Comparison of ENCODE assay signal across 15 mouse cellular contexts in the genomic region with DNA sequence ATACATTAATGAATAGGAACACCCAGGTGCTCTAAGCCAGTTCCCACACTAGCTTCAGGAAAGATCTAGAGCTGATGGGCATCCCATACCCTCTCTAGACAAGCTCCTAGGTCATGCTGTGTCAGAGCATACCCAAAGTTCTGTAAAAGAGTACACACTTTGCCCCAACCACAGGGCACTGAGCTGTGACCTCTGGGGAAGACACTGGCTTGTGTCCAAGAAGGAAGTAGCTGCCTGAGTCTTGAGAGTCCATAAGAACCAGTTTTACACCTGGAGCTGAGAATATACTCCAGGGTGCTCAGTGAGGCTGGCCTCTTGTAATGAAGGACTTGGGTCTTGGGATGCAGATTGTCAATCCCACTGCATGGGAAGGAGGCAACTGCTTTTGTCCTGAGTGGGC.
A peak's percentile ranks its signal among the peaks of the same experiment; 100 is the strongest.
DNase-seq lines count a peak whose midpoint lies in the region; ATAC-seq and TF ChIP-seq lines count a peak whose summit lies in the region.
"Had no signal": no experiment of that assay in that cellular context is flagged by ENCODE, and none has a peak within 500 bp of the region (broad histone marks: within the 10 kb centered on the region; RNA-seq: fewer than 3 reads in every experiment).

No protein-coding gene starts in this region.

- no peak overlapping the region for H3K27ac ChIP-seq in liver, adult 2 months (replicated peaks; ENCODE audit: insufficient read depth, low read depth, low read length)
- H3K27ac ChIP-seq in bone marrow, adult 2 months (ENCODE audit: control insufficient read depth, insufficient read depth, low read depth, low read length, poor library complexity): peak overlapping the region; percentile 19; the same call in 1 of the 2 replicates
- no peak overlapping the region for H3K27ac ChIP-seq in hindbrain, embryonic 14.5 days
- H3K27ac ChIP-seq in hindbrain, embryonic 10.5 days: no peak overlapping the region
- H3K27ac ChIP-seq: hindbrain, embryonic 13.5 days; liver, embryonic 15.5 days; midbrain, embryonic 12.5 days had no signal

- H3K4me1 ChIP-seq in liver, adult 2 months (ENCODE audit: control insufficient read depth, insufficient read depth, low read length): peaks cover 9% of the 10 kb centered on the region
- peaks cover 11% of the 10 kb centered on the region; the same call in 1 of the 2 replicates for H3K4me1 ChIP-seq in bone marrow, adult 2 months (ENCODE audit: control insufficient read depth, insufficient read depth, low read length)
- peaks cover 17% of the 10 kb centered on the region; the same call in 1 of the 2 replicates for H3K4me1 ChIP-seq in hindbrain, embryonic 14.5 days (replicated peaks; ENCODE audit: control insufficient read depth, insufficient read depth, low read length)
- H3K4me1 ChIP-seq in hindbrain, embryonic 10.5 days (replicated peaks): peaks cover 55% of the 10 kb centered on the region

- H3K9me3 ChIP-seq in hindbrain, embryonic 14.5 days (ENCODE audit: control insufficient read depth, low read length): no peaks in the 10 kb centered on the region
- no peaks in the 10 kb centered on the region for H3K9me3 ChIP-seq in hindbrain, embryonic 10.5 days
- H3K9me3 ChIP-seq: heart, embryonic 12.5 days; hindbrain, embryonic 13.5 days; liver, embryonic 15.5 days; midbrain, embryonic 12.5 days had no signal

- no peak for TF ChIP-seq CTCF in liver, adult 2 months (IDR thresholded peaks at IDR 0.05; ENCODE audit: low read depth, low read length)
- TF ChIP-seq CTCF in bone marrow, adult 2 months (IDR thresholded peaks at IDR 0.05; ENCODE audit: control insufficient read depth, insufficient read depth, low read length): no peak

- DNase-seq in liver, adult 2 months (ENCODE audit: extremely low read depth, low read depth, low spot score): peak; percentile 12
- DNase-seq in liver: no peak
- peak; percentile 74 for DNase-seq in kidney, adult 8-10 months
- DNase-seq in testis, postnatal 10 days (ENCODE audit: low spot score): no peak
- DNase-seq in hindbrain, embryonic 14.5 days (ENCODE audit: low spot score): no peak
- no peak for DNase-seq in hindbrain, embryonic 10.5 days (ENCODE audit: low spot score)
- DNase-seq: adrenal gland, postnatal 14 days; cerebellum, adult 8-10 months; right cerebral cortex, adult 18-20 months had no signal

- no peak overlapping the region for H3K4me2 ChIP-seq in hindbrain, embryonic 14.5 days (replicated peaks)
- H3K4me2 ChIP-seq: heart, embryonic 12.5 days; hindbrain, embryonic 13.5 days; liver, embryonic 15.5 days; midbrain, embryonic 12.5 days had no signal

- H3K9ac ChIP-seq in liver, adult 2 months (ENCODE audit: low read depth, low read length): no peak overlapping the region
- H3K9ac ChIP-seq in hindbrain, embryonic 14.5 days: no peak overlapping the region
- H3K9ac ChIP-seq: heart, embryonic 12.5 days; hindbrain, embryonic 13.5 days; liver, embryonic 15.5 days; midbrain, embryonic 12.5 days had no signal

- no peak for TF ChIP-seq POLR2A in liver, adult 2 months (IDR thresholded peaks at IDR 0.05; ENCODE audit: extremely low read depth, insufficient read depth, low read length)
- no peak for TF ChIP-seq POLR2A in bone marrow, adult 2 months (IDR thresholded peaks at IDR 0.05; ENCODE audit: borderline replicate concordance, control insufficient read depth, low read depth, low read length)

- no peak overlapping the region for H3K4me3 ChIP-seq in liver, adult 2 months (ENCODE audit: insufficient read depth, low read depth, low read length)
- H3K4me3 ChIP-seq in bone marrow, adult 2 months (replicated peaks; ENCODE audit: control insufficient read depth, low read depth, low read length): no peak overlapping the region
- no peak overlapping the region for H3K4me3 ChIP-seq in hindbrain, embryonic 14.5 days (replicated peaks; ENCODE audit: low read length)
- H3K4me3 ChIP-seq in hindbrain, embryonic 10.5 days: no peak overlapping the region
- H3K4me3 ChIP-seq: heart, embryonic 12.5 days; hindbrain, embryonic 13.5 days; liver, embryonic 15.5 days; midbrain, embryonic 12.5 days had no signal

- peak; percentile 39 for ATAC-seq in megakaryocyte, adult 5-6 weeks (ENCODE audit: poor library complexity, severe bottlenecking)
- ATAC-seq in hindbrain, embryonic 14.5 days (ENCODE audit: low FRiP score): no peak

- H3K27me3 ChIP-seq in liver, adult 2 months (ENCODE audit: control insufficient read depth, insufficient read depth, low read length): no peaks in the 10 kb centered on the region
- no peaks in the 10 kb centered on the region for H3K27me3 ChIP-seq in hindbrain, embryonic 14.5 days (ENCODE audit: control insufficient read depth, insufficient read depth, low read length)
- H3K27me3 ChIP-seq in hindbrain, embryonic 10.5 days (ENCODE audit: insufficient read depth, poor library complexity, severe bottlenecking): peaks cover 14% of the 10 kb centered on the region; the same call in 1 of the 2 replicates
- H3K27me3 ChIP-seq: heart, embryonic 12.5 days; liver, embryonic 15.5 days; midbrain, embryonic 12.5 days had no signal

- H3K36me3 ChIP-seq in liver, adult 2 months (ENCODE audit: control insufficient read depth, insufficient read depth, low read length): no peaks in the 10 kb centered on the region
- H3K36me3 ChIP-seq in hindbrain, embryonic 14.5 days (replicated peaks; ENCODE audit: control insufficient read depth, insufficient read depth): no peaks in the 10 kb centered on the region
- no peaks in the 10 kb centered on the region for H3K36me3 ChIP-seq in hindbrain, embryonic 10.5 days
- H3K36me3 ChIP-seq: heart, embryonic 12.5 days; hindbrain, embryonic 13.5 days; liver, embryonic 15.5 days; midbrain, embryonic 12.5 days had no signal

- no peaks in the 10 kb centered on the region for H3K79me2 ChIP-seq in liver, adult 2 months (ENCODE audit: control insufficient read depth, insufficient read depth, low read length)

Comparison
In these comparisons a context has a peak if more than half of its experiments do, and no peak if none do; other contexts are left out.
1. DNase-seq: peak in liver, adult 2 months (single experiment) and kidney, adult 8-10 months (2 of 2); none in liver (single experiment), testis, postnatal 10 days (single experiment), hindbrain, embryonic 14.5 days (single experiment) and hindbrain, embryonic 10.5 days (single experiment).